Mouse (Mus musculus) heart, postnatal 0 days (tissue): Measurements from ENCODE around the gene Hoxc8.

Experiments used
- CTCF ChIP-seq: IDR thresholded peaks from 2 replicates; pipeline ENCODE4 v1.5.1; 2016; ENCODE audit warnings: antibody characterized with exemption, control low read depth, low read depth
- EP300 ChIP-seq: IDR thresholded peaks from 2 replicates; pipeline ENCODE4 v1.6.1; 2016; ENCODE audit warnings: antibody characterized with exemption, low read depth

DNA sequence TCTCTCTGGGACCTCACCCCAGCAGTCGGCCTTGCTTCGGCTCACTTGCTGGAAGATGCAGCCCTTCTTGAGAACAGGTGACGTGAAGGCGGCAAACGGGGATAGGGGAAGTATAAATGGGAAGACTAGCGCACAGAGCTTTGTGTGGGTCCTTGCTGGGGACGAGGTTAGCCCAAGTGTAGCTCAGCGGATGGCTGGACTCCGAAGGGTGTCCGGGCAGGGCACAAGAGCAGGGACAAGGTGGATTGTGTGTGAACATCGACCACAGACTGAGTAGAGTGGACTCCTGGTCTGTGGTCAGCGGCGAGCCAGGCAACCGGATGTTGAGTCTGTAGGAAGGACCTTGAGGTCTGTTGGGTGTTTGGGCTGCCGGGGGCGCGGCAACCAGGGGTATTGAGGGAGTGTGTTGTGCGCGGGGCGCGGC is 14.7 kb upstream of the Hoxc8 start:
- TF ChIP-seq CTCF (no peak), EP300 (no peak)
